ENCODE assay signal across 27 mouse cellular contexts in the genomic region with DNA sequence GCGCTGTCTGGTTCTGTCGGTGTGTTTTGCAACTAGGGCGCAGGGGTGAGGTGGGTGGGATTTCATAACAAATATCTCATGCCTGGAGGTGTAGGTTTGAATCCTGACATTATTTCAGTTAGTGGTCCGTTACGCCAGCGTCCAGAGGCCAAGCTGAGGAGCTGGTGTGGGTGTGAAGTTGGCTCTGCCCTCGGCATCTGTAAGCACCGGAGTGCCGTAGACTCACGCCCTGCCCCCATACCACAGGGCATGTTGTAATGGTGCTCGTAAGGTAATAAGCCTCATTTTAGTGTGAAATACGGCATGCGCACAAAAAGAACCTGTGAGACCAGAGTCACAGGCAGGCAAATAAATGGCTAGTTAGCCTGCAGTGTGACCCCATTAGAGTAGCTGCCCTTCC.
DNase-seq lines count a peak whose midpoint lies in the region; ATAC-seq and TF ChIP-seq lines count a peak whose summit lies in the region.
"Had no signal": no experiment of that assay in that cellular context is flagged by ENCODE, and none has a peak within 500 bp of the region (broad histone marks: within the 10 kb centered on the region; RNA-seq: fewer than 3 reads in every experiment).

No protein-coding gene starts in this region.

- H3K4me3 ChIP-seq in liver, adult 2 months (ENCODE audit: insufficient read depth, low read depth, low read length), result no peak overlapping the region
- no peak overlapping the region for H3K4me3 ChIP-seq in liver, postnatal 0 days (ENCODE audit: low read depth, low read length)
- H3K4me3 ChIP-seq: forebrain, embryonic 15.5 days; gastrocnemius, adult 2 months; hindbrain, embryonic 13.5 days; liver, embryonic 13.5 days; lung, embryonic 15.5 days; midbrain, embryonic 12.5 days; neural tube, embryonic 13.5 days; stomach, embryonic 15.5 days had no signal

- no peak for TF ChIP-seq CTCF in liver, adult 2 months (IDR thresholded peaks at IDR 0.05; ENCODE audit: low read depth, low read length)
- TF ChIP-seq CTCF in liver, postnatal 0 days (IDR thresholded peaks at IDR 0.05; ENCODE audit: low read depth), result no peak

- no peak for TF ChIP-seq EP300 in liver, postnatal 0 days (IDR thresholded peaks at IDR 0.05; ENCODE audit: low read depth)

- TF ChIP-seq POLR2A in liver, adult 2 months (IDR thresholded peaks at IDR 0.05; ENCODE audit: extremely low read depth, insufficient read depth, low read length), result no peak

- no peaks in the 10 kb centered on the region for H3K79me2 ChIP-seq in liver, adult 2 months (ENCODE audit: control insufficient read depth, insufficient read depth, low read length)

- ATAC-seq in liver, postnatal 0 days, result no peak
- ATAC-seq in granulocyte monocyte progenitor cell, adult 5-6 weeks (replicated peaks; ENCODE audit: poor library complexity, severe bottlenecking), result peak; percentile 38
- peak; percentile 45 for ATAC-seq in megakaryocyte progenitor cell, adult 5-6 weeks (replicated peaks; ENCODE audit: poor library complexity)
- ATAC-seq: activated CD4-positive, CD25-positive, alpha-beta regulatory T cell, adult 4 months; CD4-positive, CD25-positive, alpha-beta regulatory T cell, adult 4 months; forebrain, embryonic 15.5 days had no signal

- no peaks in the 10 kb centered on the region for H3K27me3 ChIP-seq in liver, adult 2 months (ENCODE audit: control insufficient read depth, insufficient read depth, low read length)
- H3K27me3 ChIP-seq in liver, postnatal 0 days (ENCODE audit: insufficient read depth, low read length), result no peaks in the 10 kb centered on the region
- H3K27me3 ChIP-seq: forebrain, embryonic 15.5 days; hindbrain, embryonic 13.5 days; liver, embryonic 13.5 days; lung, embryonic 15.5 days; neural tube, embryonic 13.5 days; stomach, embryonic 15.5 days had no signal

- H3K9me3 ChIP-seq in liver, postnatal 0 days (ENCODE audit: low read length), result no peaks in the 10 kb centered on the region
- H3K9me3 ChIP-seq: forebrain, embryonic 15.5 days; hindbrain, embryonic 13.5 days; liver, embryonic 13.5 days; lung, embryonic 15.5 days; midbrain, embryonic 12.5 days; neural tube, embryonic 13.5 days; stomach, embryonic 15.5 days had no signal

- WGBS in liver, adult 2 months, result 86% methylated on average over 13 of the region's 13 CpGs
- WGBS in liver, postnatal 0 days (ENCODE audit: insufficient replicate concordance), result 75% methylated on average over 13 of the region's 13 CpGs

- no peak overlapping the region for H3K4me2 ChIP-seq in liver, postnatal 0 days (ENCODE audit: low read depth, low read length)
- H3K4me2 ChIP-seq: forebrain, embryonic 15.5 days; hindbrain, embryonic 13.5 days; liver, embryonic 13.5 days; lung, embryonic 15.5 days; midbrain, embryonic 12.5 days; neural tube, embryonic 13.5 days; stomach, embryonic 15.5 days had no signal

- H3K27ac ChIP-seq in liver, adult 2 months (replicated peaks; ENCODE audit: insufficient read depth, low read depth, low read length), result no peak overlapping the region
- H3K27ac ChIP-seq in liver, postnatal 0 days (ENCODE audit: low read depth), result no peak overlapping the region
- H3K27ac ChIP-seq: forebrain, embryonic 15.5 days; gastrocnemius, adult 2 months; hindbrain, embryonic 13.5 days; liver, embryonic 13.5 days; lung, embryonic 15.5 days; midbrain, embryonic 12.5 days; neural tube, embryonic 13.5 days; stomach, embryonic 15.5 days had no signal

- no peak overlapping the region for H3K9ac ChIP-seq in liver, adult 2 months (ENCODE audit: low read depth, low read length)
- no peak overlapping the region for H3K9ac ChIP-seq in liver, postnatal 0 days (replicated peaks)
- H3K9ac ChIP-seq: forebrain, embryonic 15.5 days; hindbrain, embryonic 13.5 days; liver, embryonic 13.5 days; lung, embryonic 15.5 days; midbrain, embryonic 12.5 days; neural tube, embryonic 13.5 days; stomach, embryonic 15.5 days had no signal

- DNase-seq in liver, adult 2 months (ENCODE audit: extremely low read depth, low read depth, low spot score), result peak; percentile 21
- DNase-seq in liver, postnatal 0 days, result no peak
- DNase-seq in retina, postnatal 1 day, result peak; percentile 18
- no peak for DNase-seq in retina, embryonic 14.5 days (ENCODE audit: low spot score)
- DNase-seq in left cerebral cortex, postnatal 4 days, result no peak
- DNase-seq: adrenal gland, adult 2 months; adrenal gland, postnatal 36 days; cerebellum, adult 8-10 months; cerebellum, postnatal 25 days; gastrocnemius, adult 2 months; kidney, adult 9 months; kidney, postnatal 10 days; layer of hippocampus, adult 9-11 months; liver, embryonic 13.5 days; right cerebral cortex, postnatal 14 days; thymus, adult 18-20 months; thymus, postnatal 25 days had no signal

- intact Hi-C loops in left cerebral cortex, postnatal 4 days (cut with DNase I), result no loop called here

- peaks cover 22% of the 10 kb centered on the region for H3K4me1 ChIP-seq in liver, adult 2 months (ENCODE audit: control insufficient read depth, insufficient read depth, low read length)
- H3K4me1 ChIP-seq in liver, postnatal 0 days (ENCODE audit: insufficient read depth), result peaks cover 12% of the 10 kb centered on the region

- H3K36me3 ChIP-seq in liver, adult 2 months (ENCODE audit: control insufficient read depth, insufficient read depth, low read length), result no peaks in the 10 kb centered on the region
- H3K36me3 ChIP-seq in liver, postnatal 0 days (replicated peaks; ENCODE audit: insufficient read depth, low read length), result no peaks in the 10 kb centered on the region
- H3K36me3 ChIP-seq: forebrain, embryonic 15.5 days; hindbrain, embryonic 13.5 days; liver, embryonic 13.5 days; lung, embryonic 15.5 days; midbrain, embryonic 12.5 days; neural tube, embryonic 13.5 days; stomach, embryonic 15.5 days had no signal

Comparison
In these comparisons a context has a peak if more than half of its experiments do, and no peak if none do; other contexts are left out.
1. DNase-seq: peak in liver, adult 2 months (single experiment) and retina, postnatal 1 day (single experiment); none in liver, postnatal 0 days (single experiment), retina, embryonic 14.5 days (single experiment) and left cerebral cortex, postnatal 4 days (single experiment).